Mouse (Mus musculus) midbrain, embryonic 10.5 days (tissue): ENCODE measurements around the gene Actn4. TPM values are rescaled to one million over a fixed set of nuclear protein-coding genes. Genes with fewer than 3 reads are reported as not detected.

Experiments
- DNase-seq: peaks from one replicate; pipeline ENCODE4 v3.0.0-alpha.2; 2017; ENCODE audit warnings: low spot score
- H3K27ac ChIP-seq: fragments of 300-500 bp; sonication (generic); replicated peaks from 2 replicates; pipeline ENCODE4 v1.5.1; 2016; ENCODE audit warnings: mild to moderate bottlenecking
- H3K27me3 ChIP-seq: fragments of 300-500 bp; sonication (generic); 2 replicates; pipeline ENCODE4 v1.6.1; 2016; ENCODE audit warnings: low read depth, mild to moderate bottlenecking; ENCODE audit not compliant: poor library complexity, severe bottlenecking
- H3K36me3 ChIP-seq: fragments of 300-500 bp; sonication (generic); 2 replicates; pipeline ENCODE4 v1.6.1; 2016; ENCODE audit warnings: mild to moderate bottlenecking, moderate library complexity
- H3K4me1 ChIP-seq: fragments of 300-500 bp; sonication (generic); 2 replicates; pipeline ENCODE4 v1.6.1; 2016
- H3K4me3 ChIP-seq: fragments of 300-500 bp; sonication (generic); 2 replicates; pipeline ENCODE4 v1.5.1; 2016; ENCODE audit warnings: mild to moderate bottlenecking, moderate library complexity
- H3K9me3 ChIP-seq: fragments of 300-500 bp; sonication (generic); replicated peaks from 2 replicates; pipeline ENCODE4 v1.6.1; 2016; ENCODE audit warnings: mild to moderate bottlenecking
- WGBS: fragments of 180-500 bp; shearing (Covaris S2); methylation state at CpG from one replicate; pipeline ENCODE4 v1.1.7; 2016; 5-methylcytosine and 5-hydroxymethylcytosine counted together
- polyA plus RNA-seq: library from polyadenylated mRNA; unstranded; fragments of >200 nt; fragmentation: Nextera tagmentation; extraction: Ambion mirVana; gene quantifications from 2 replicates; pipeline ENCODE4 v1.2.1, GENCODE M21; 2016

The Actn4 gene
- polyA plus RNA-seq, 1 experiment from 2014 or later = 239 TPM

GRCm38 (mm10) chr7:28966181-28966580, 4.0 kb upstream of the Actn4 start:
- Histone ChIP-seq H3K27me3 (no peaks in the 10 kb centered on the region), H3K36me3 (peaks cover 27% of the 10 kb centered on the region), H3K4me1 (peaks cover 21% of the 10 kb centered on the region), H3K4me3 (no peak overlapping the region), H3K9me3 (no peaks in the 10 kb centered on the region), H3K27ac (no peak overlapping the region)
- no peak for DNase-seq
- 88% methylated on average over 4 of the region's 5 CpGs for WGBS

GRCm38 (mm10) chr7:28965346-28965840, 3.3 kb upstream of the Actn4 start:
- no peak overlapping the region for H3K4me3 ChIP-seq
- H3K27ac ChIP-seq = 0 out of 2 replicates have a peak overlapping the region, but pooled peaks have one; percentile 38
- peaks cover 19% of the 10 kb centered on the region for H3K36me3 ChIP-seq
- WGBS = 73% methylated on average over 5 of the region's 5 CpGs
- no peaks in the 10 kb centered on the region for H3K27me3 ChIP-seq
- peaks cover 28% of the 10 kb centered on the region for H3K4me1 ChIP-seq
- no peaks in the 10 kb centered on the region for H3K9me3 ChIP-seq
- no peak for DNase-seq

- Histone ChIP-seq H3K27me3 (no peaks in the 10 kb centered on the region), H3K36me3 (0 out of 2 replicates have a peak, but pooled peaks cover under 1% of the 10 kb centered on the region), H3K4me1 (peaks cover 48% of the 10 kb centered on the region), H3K4me3 (no peak overlapping the region), H3K9me3 (no peaks in the 10 kb centered on the region), H3K27ac (peak overlapping the region; percentile 95)
- DNase-seq = no peak
- WGBS = 83% methylated on average over 3 of the region's 3 CpGs
These were observed 1.3 kb upstream of the Actn4 start for GRCm38 (mm10) chr7:28963399-28963923.

GRCm38 (mm10) chr7:28961584-28961926, 585 bp downstream of the Actn4 start:
- no peaks in the 10 kb centered on the region for H3K9me3 ChIP-seq
- H3K27me3 ChIP-seq = no peaks in the 10 kb centered on the region
- H3K4me1 ChIP-seq = peaks cover 64% of the 10 kb centered on the region
- no peak for DNase-seq
- under 1% methylated on average over 7 of the region's 7 CpGs for WGBS
- H3K27ac ChIP-seq = peak overlapping the region; percentile 95
- peaks cover 3% of the 10 kb centered on the region; the same call in 1 of the 2 replicates for H3K36me3 ChIP-seq
- H3K4me3 ChIP-seq = peak overlapping the region; percentile 100

GRCm38 (mm10) chr7:28960354-28961046, 1.6 kb downstream of the Actn4 start:
- Histone ChIP-seq H3K4me1 (peaks cover 68% of the 10 kb centered on the region), H3K27ac (peak overlapping the region; percentile 95)

GRCm38 (mm10) chr7:28959505-28960045, 2.6 kb downstream of the Actn4 start:
- H3K9me3 ChIP-seq = no peaks in the 10 kb centered on the region

More at GRCm38 (mm10) chr7:28960354-28961046, 1.6 kb downstream of the Actn4 start:
- Histone ChIP-seq H3K27me3 (no peaks in the 10 kb centered on the region), H3K36me3 (peaks cover 14% of the 10 kb centered on the region), H3K9me3 (no peaks in the 10 kb centered on the region), H3K4me3 (peak overlapping the region; percentile 100)
- WGBS = 40% methylated on average over 9 of the region's 9 CpGs
- no peak for DNase-seq

GRCm38 (mm10) chr7:28958770-28959169, 3.4 kb downstream of the Actn4 start:
- Histone ChIP-seq H3K27ac (no peak overlapping the region), H3K4me1 (peaks cover 83% of the 10 kb centered on the region), H3K9me3 (no peaks in the 10 kb centered on the region), H3K36me3 (peaks cover 25% of the 10 kb centered on the region), H3K4me3 (no peak overlapping the region), H3K27me3 (no peaks in the 10 kb centered on the region)
- WGBS = 76% methylated on average over 1 of the region's 1 CpGs
- no peak for DNase-seq

More at GRCm38 (mm10) chr7:28959505-28960045, 2.6 kb downstream of the Actn4 start:
- no peak for DNase-seq
- Histone ChIP-seq H3K27me3 (no peaks in the 10 kb centered on the region), H3K36me3 (peaks cover 23% of the 10 kb centered on the region), H3K4me1 (peaks cover 75% of the 10 kb centered on the region), H3K27ac (0 out of 2 replicates have a peak overlapping the region, but pooled peaks have one; percentile 95), H3K4me3 (peak overlapping the region; percentile 100)
- 62% methylated on average over 6 of the region's 6 CpGs for WGBS

GRCm38 (mm10) chr7:28957997-28958725, 4.0 kb downstream of the Actn4 start:
- H3K27ac ChIP-seq = no peak overlapping the region
- peaks cover 25% of the 10 kb centered on the region for H3K36me3 ChIP-seq
- no peaks in the 10 kb centered on the region for H3K9me3 ChIP-seq
- H3K4me1 ChIP-seq = peaks cover 88% of the 10 kb centered on the region
- no peaks in the 10 kb centered on the region for H3K27me3 ChIP-seq
- 85% methylated on average over 1 of the region's 1 CpGs for WGBS
- H3K4me3 ChIP-seq = no peak overlapping the region
- no peak for DNase-seq

GRCm38 (mm10) chr7:28957286-28957685, 4.9 kb downstream of the Actn4 start:
- Histone ChIP-seq H3K9me3 (no peaks in the 10 kb centered on the region), H3K36me3 (peaks cover 26% of the 10 kb centered on the region), H3K27ac (no peak overlapping the region), H3K4me3 (no peak overlapping the region), H3K27me3 (no peaks in the 10 kb centered on the region), H3K4me1 (peaks cover 88% of the 10 kb centered on the region)
- DNase-seq = no peak
- 88% methylated on average over 6 of the region's 6 CpGs for WGBS

- peaks cover 29% of the 10 kb centered on the region for H3K36me3 ChIP-seq
- DNase-seq = no peak
- no peak overlapping the region for H3K27ac ChIP-seq
- 95% methylated on average over 1 of the region's 1 CpGs for WGBS
- H3K4me3 ChIP-seq = no peak overlapping the region
- no peaks in the 10 kb centered on the region for H3K27me3 ChIP-seq
- H3K4me1 ChIP-seq = peaks cover 91% of the 10 kb centered on the region
- H3K9me3 ChIP-seq = no peaks in the 10 kb centered on the region
These were observed 5.9 kb downstream of the Actn4 start for GRCm38 (mm10) chr7:28956270-28956669.

- no peaks in the 10 kb centered on the region for H3K27me3 ChIP-seq
- WGBS = 71% methylated on average over 5 of the region's 5 CpGs
- H3K9me3 ChIP-seq = no peaks in the 10 kb centered on the region
- H3K4me3 ChIP-seq = no peak overlapping the region
- DNase-seq = no peak
- peaks cover 38% of the 10 kb centered on the region for H3K36me3 ChIP-seq
- H3K4me1 ChIP-seq = peaks cover 84% of the 10 kb centered on the region
- H3K27ac ChIP-seq = peak overlapping the region; percentile 34
These were observed 6.7 kb downstream of the Actn4 start for GRCm38 (mm10) chr7:28955295-28955897.

GRCm38 (mm10) chr7:28954773-28955172, 7.4 kb downstream of the Actn4 start:
- WGBS = 79% methylated on average over 4 of the region's 4 CpGs
- H3K4me3 ChIP-seq = no peak overlapping the region
- peaks cover 43% of the 10 kb centered on the region for H3K36me3 ChIP-seq
- H3K4me1 ChIP-seq = peaks cover 78% of the 10 kb centered on the region
- DNase-seq = no peak
- peak overlapping the region; percentile 34 for H3K27ac ChIP-seq
- H3K27me3 ChIP-seq = no peaks in the 10 kb centered on the region
- H3K9me3 ChIP-seq = no peaks in the 10 kb centered on the region
